In genomic region chr2:157422062-157422655, GRCm38 (mm10) we compare ENCODE assay signal across 11 mouse cellular contexts. TPM values are rescaled to one million over a fixed set of nuclear protein-coding genes. Genes with fewer than 3 reads are reported as not detected.
DNase-seq lines count a peak whose midpoint lies in the region; ATAC-seq and TF ChIP-seq lines count a peak whose summit lies in the region.
"Had no signal": no experiment of that assay in that cellular context is flagged by ENCODE, and none has a peak within 500 bp of the region (broad histone marks: within the 10 kb centered on the region; RNA-seq: fewer than 3 reads in every experiment).

No protein-coding gene starts in this region.

- no peak overlapping the region for H3K4me3 ChIP-seq in heart, embryonic 13.5 days
- no peak overlapping the region for H3K4me3 ChIP-seq in lung, embryonic 14.5 days (ENCODE audit: low read depth, low read length)
- peak overlapping the region; percentile 9; the same call in 1 of the 2 replicates for H3K4me3 ChIP-seq in limb, embryonic 10.5 days
- no peak overlapping the region for H3K4me3 ChIP-seq in stomach, embryonic 15.5 days (replicated peaks)

- no peak for DNase-seq in heart, postnatal 4 days
- DNase-seq in lung, embryonic 14.5 days: peak; percentile 26
- DNase-seq in lung, postnatal 14 days: no peak
- no peak for DNase-seq in limb, embryonic 10.5 days (ENCODE audit: low spot score)
- DNase-seq in adrenal gland, adult 18-20 months (ENCODE audit: low spot score in 2 of 2): no peak
- no peak for DNase-seq in cerebellum, adult 8-10 months
- DNase-seq: cerebellum, postnatal 10 days; left cerebral cortex, postnatal 4 days had no signal

- H3K27ac ChIP-seq in heart, embryonic 13.5 days (replicated peaks): peak overlapping the region; percentile 78
- peak overlapping the region; percentile 96 for H3K27ac ChIP-seq in lung, embryonic 14.5 days (ENCODE audit: low read depth)
- H3K27ac ChIP-seq in limb, embryonic 10.5 days: peak overlapping the region; percentile 99
- peak overlapping the region; percentile 86 for H3K27ac ChIP-seq in stomach, embryonic 15.5 days

- ATAC-seq in heart, embryonic 13.5 days (ENCODE audit: extremely low read depth, insufficient number of reproducible peaks, low FRiP score, low TSS enrichment): no peak
- no peak for ATAC-seq in lung, embryonic 14.5 days (ENCODE audit: insufficient read depth)
- ATAC-seq in stomach, embryonic 15.5 days (ENCODE audit: insufficient read depth, low FRiP score, low read depth): no peak
- ATAC-seq: CD4-positive, CD25-positive, alpha-beta regulatory T cell, adult 4 months had no signal

- H3K4me2 ChIP-seq in heart, embryonic 13.5 days: no peak overlapping the region
- no peak overlapping the region for H3K4me2 ChIP-seq in lung, embryonic 14.5 days
- no peak overlapping the region for H3K4me2 ChIP-seq in stomach, embryonic 15.5 days

- no peaks in the 10 kb centered on the region for H3K36me3 ChIP-seq in heart, embryonic 13.5 days
- H3K36me3 ChIP-seq in lung, embryonic 14.5 days (ENCODE audit: insufficient read depth): no peaks in the 10 kb centered on the region
- H3K36me3 ChIP-seq in limb, embryonic 10.5 days: peaks cover 9% of the 10 kb centered on the region; the same call in 1 of the 2 replicates
- no peaks in the 10 kb centered on the region for H3K36me3 ChIP-seq in stomach, embryonic 15.5 days

- WGBS in heart, embryonic 13.5 days: 69% methylated on average over 11 of the region's 11 CpGs
- WGBS in lung, embryonic 14.5 days: 52% methylated on average over 11 of the region's 11 CpGs
- 78% methylated on average over 11 of the region's 11 CpGs for WGBS in limb, embryonic 10.5 days
- 56% methylated on average over 11 of the region's 11 CpGs for WGBS in stomach, embryonic 15.5 days

- no peaks in the 10 kb centered on the region for H3K27me3 ChIP-seq in heart, embryonic 13.5 days (replicated peaks)
- no peaks in the 10 kb centered on the region for H3K27me3 ChIP-seq in lung, embryonic 14.5 days (ENCODE audit: insufficient read depth, low read length)
- H3K27me3 ChIP-seq in limb, embryonic 10.5 days (ENCODE audit: low read depth, poor library complexity, severe bottlenecking): no peaks in the 10 kb centered on the region
- H3K27me3 ChIP-seq in stomach, embryonic 15.5 days (replicated peaks): no peaks in the 10 kb centered on the region

- H3K9ac ChIP-seq in heart, embryonic 13.5 days: no peak overlapping the region
- no peak overlapping the region for H3K9ac ChIP-seq in lung, embryonic 14.5 days
- no peak overlapping the region for H3K9ac ChIP-seq in stomach, embryonic 15.5 days

- peaks cover 55% of the 10 kb centered on the region for H3K4me1 ChIP-seq in heart, embryonic 13.5 days
- H3K4me1 ChIP-seq in lung, embryonic 14.5 days (ENCODE audit: insufficient read depth): peaks cover 27% of the 10 kb centered on the region
- peaks cover 85% of the 10 kb centered on the region for H3K4me1 ChIP-seq in limb, embryonic 10.5 days
- peaks cover 38% of the 10 kb centered on the region for H3K4me1 ChIP-seq in stomach, embryonic 15.5 days

- no peak for TF ChIP-seq CTCF in lung, embryonic 14.5 days (IDR thresholded peaks at IDR 0.05; ENCODE audit: low read depth)

- no peaks in the 10 kb centered on the region for H3K9me3 ChIP-seq in heart, embryonic 13.5 days
- no peaks in the 10 kb centered on the region for H3K9me3 ChIP-seq in lung, embryonic 14.5 days (ENCODE audit: low read depth, low read length)
- no peaks in the 10 kb centered on the region for H3K9me3 ChIP-seq in limb, embryonic 10.5 days (replicated peaks)
- H3K9me3 ChIP-seq in stomach, embryonic 15.5 days: no peaks in the 10 kb centered on the region

RNA-seq across cellular contexts. Expression of gene Src, which starts 3.9 kb away (rescaled TPM):
- 7.3 and 7.6 TPM in 2 replicates for polyA plus RNA-seq in heart, embryonic 13.5 days (2015; fragmentation: Nextera tagmentation; extraction: Ambion mirVana)
- 10 to 100 TPM; 11.8 to 13.7 TPM for total RNA-seq in heart, postnatal 4 days (2021)
- polyA plus RNA-seq in lung, embryonic 14.5 days (2014; fragmentation: Nextera tagmentation; extraction: Ambion mirVana): 16.4 and 18.9 TPM in 2 replicates
- polyA plus RNA-seq in limb, embryonic 10.5 days (2016; fragmentation: Nextera tagmentation; extraction: Ambion mirVana): 21.7 and 26.2 TPM in 2 replicates
- 18.2 and 18.4 TPM in 2 replicates for polyA plus RNA-seq in stomach, embryonic 15.5 days (2015; fragmentation: Nextera tagmentation; extraction: Ambion mirVana)
- total RNA-seq in adrenal gland, adult 18-20 months (2021): 10 to 100 TPM; 11.8 to 13.8 TPM

RNA-seq across cellular contexts. Expression of gene Manbal, which starts 54.8 kb away (rescaled TPM):
- 64.1 and 65.4 TPM in 2 replicates for polyA plus RNA-seq in heart, embryonic 13.5 days (2015; fragmentation: Nextera tagmentation; extraction: Ambion mirVana)
- 10 to 100 TPM; 35.8 to 35.9 TPM for total RNA-seq in heart, postnatal 4 days (2021)
- 38.7 and 42.6 TPM in 2 replicates for polyA plus RNA-seq in lung, embryonic 14.5 days (2014; fragmentation: Nextera tagmentation; extraction: Ambion mirVana)
- polyA plus RNA-seq in limb, embryonic 10.5 days (2016; fragmentation: Nextera tagmentation; extraction: Ambion mirVana): 70.0 and 70.9 TPM in 2 replicates
- polyA plus RNA-seq in stomach, embryonic 15.5 days (2015; fragmentation: Nextera tagmentation; extraction: Ambion mirVana): 68.3 and 78.5 TPM in 2 replicates
- total RNA-seq in adrenal gland, adult 18-20 months (2021): 10 to 100 TPM; 27.6 to 28.1 TPM
